9 mouse cellular contexts compared by ENCODE assay signal in the genomic region with DNA sequence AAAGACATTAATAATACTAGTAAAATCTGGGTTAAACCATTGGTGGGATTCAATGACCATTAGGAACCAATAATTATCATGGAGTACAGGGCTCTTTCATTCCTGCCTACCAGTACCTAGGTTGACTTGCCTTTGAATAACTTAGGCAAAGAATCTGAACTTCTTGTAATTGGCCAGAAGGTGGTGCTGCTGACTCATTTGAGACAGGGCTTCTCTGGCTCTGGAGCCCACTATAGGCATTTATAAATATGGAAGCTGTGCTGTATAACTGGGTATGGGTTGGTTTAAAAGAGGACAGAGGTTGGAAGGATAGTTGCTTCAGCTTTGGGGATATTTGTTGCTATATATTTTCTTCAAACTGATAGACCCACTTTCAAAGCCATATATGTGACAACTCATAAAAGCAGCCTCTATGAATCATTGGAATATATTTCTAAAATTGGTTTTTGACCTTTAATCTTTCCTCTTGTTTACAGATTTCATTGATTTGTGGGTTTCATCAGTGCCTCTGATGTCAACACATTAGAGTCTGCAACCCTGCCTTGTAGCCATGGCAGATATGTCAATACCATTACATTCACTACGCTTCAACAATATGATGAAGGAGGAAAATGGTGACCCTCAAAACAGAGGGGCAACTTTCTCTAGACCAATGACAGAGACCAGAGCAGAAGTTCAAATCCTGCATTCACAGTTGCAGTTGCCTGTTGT. TPM values are rescaled to one million over a fixed set of nuclear protein-coding genes. Genes with fewer than 3 reads are reported as not detected.
DNase-seq lines count a peak whose midpoint lies in the region; ATAC-seq and TF ChIP-seq lines count a peak whose summit lies in the region.
"Had no signal": no experiment of that assay in that cellular context is flagged by ENCODE, and none has a peak within 500 bp of the region (broad histone marks: within the 10 kb centered on the region; RNA-seq: fewer than 3 reads in every experiment).

A gene (plus strand): TSS at position 551 of the 711 bp plus-strand sequence.

- no peaks in the 10 kb centered on the region for H3K27me3 ChIP-seq in limb, embryonic 14.5 days (ENCODE audit: control insufficient read depth, insufficient read depth, low read length)
- H3K27me3 ChIP-seq: embryonic facial prominence, embryonic 15.5 days; liver, embryonic 13.5 days had no signal

- ATAC-seq in limb, embryonic 14.5 days (ENCODE audit: low FRiP score, low read depth): no peak

- no peaks in the 10 kb centered on the region for H3K36me3 ChIP-seq in limb, embryonic 14.5 days (ENCODE audit: control insufficient read depth, insufficient read depth, low read length)
- H3K36me3 ChIP-seq: embryonic facial prominence, embryonic 15.5 days; liver, embryonic 13.5 days had no signal

- DNase-seq in layer of hippocampus, adult 2 months (ENCODE audit: low spot score in 2 of 2): no peak
- DNase-seq in layer of hippocampus, adult 11-12 months (ENCODE audit: low spot score): no peak
- DNase-seq in NIH3T3 (ENCODE audit: low read depth): peak; percentile 69
- DNase-seq in embryo, embryonic 10.5 days (ENCODE audit: low spot score): peak; percentile 50
- peak; percentile 59 for DNase-seq in limb, embryonic 14.5 days (ENCODE audit: low spot score)
- peak; percentile 67 for DNase-seq in retina, embryonic 14.5 days (ENCODE audit: low spot score)
- no peak for DNase-seq in layer of hippocampus, postnatal 36 days
- DNase-seq: liver, embryonic 13.5 days had no signal

- H3K4me1 ChIP-seq in limb, embryonic 14.5 days (ENCODE audit: control insufficient read depth, insufficient read depth, low read length): no peaks in the 10 kb centered on the region
- H3K4me1 ChIP-seq: embryonic facial prominence, embryonic 15.5 days; liver, embryonic 13.5 days had no signal

- H3K4me2 ChIP-seq in limb, embryonic 14.5 days (replicated peaks; ENCODE audit: low read depth, low read length, severe bottlenecking): no peak within 1 kb of the TSS
- H3K4me2 ChIP-seq: embryonic facial prominence, embryonic 15.5 days; liver, embryonic 13.5 days had no signal

- TF ChIP-seq POLR2A in limb, embryonic 14.5 days (IDR thresholded peaks at IDR 0.05; ENCODE audit: borderline replicate concordance, extremely low read depth, insufficient read depth, insufficient read length): no peak

- no peaks in the 10 kb centered on the region for H3K9me3 ChIP-seq in limb, embryonic 14.5 days (ENCODE audit: control insufficient read depth, low read length)
- H3K9me3 ChIP-seq: embryonic facial prominence, embryonic 15.5 days; liver, embryonic 13.5 days had no signal

- H3K4me3 ChIP-seq in layer of hippocampus, adult 2 months: no peak within 1 kb of the TSS
- H3K4me3 ChIP-seq in limb, embryonic 14.5 days (replicated peaks; ENCODE audit: low read length): no peak within 1 kb of the TSS
- H3K4me3 ChIP-seq: embryonic facial prominence, embryonic 15.5 days; liver, embryonic 13.5 days had no signal

- H3K9ac ChIP-seq in limb, embryonic 14.5 days (ENCODE audit: low read depth, low read length, severe bottlenecking): no peak within 1 kb of the TSS
- H3K9ac ChIP-seq: embryonic facial prominence, embryonic 15.5 days; liver, embryonic 13.5 days had no signal

- H3K27ac ChIP-seq in layer of hippocampus, adult 2 months: no peak within 1 kb of the TSS
- no peak within 1 kb of the TSS for H3K27ac ChIP-seq in limb, embryonic 14.5 days (replicated peaks; ENCODE audit: low read depth, low read length)
- H3K27ac ChIP-seq: embryonic facial prominence, embryonic 15.5 days; liver, embryonic 13.5 days had no signal

- TF ChIP-seq CTCF in layer of hippocampus, adult 2 months (conservative IDR thresholded peaks at IDR 0.05): peak; percentile 82

- WGBS in limb, embryonic 14.5 days: 94% methylated on average over 1 of the region's 1 CpGs

RNA-seq across cellular contexts. Expression of the gene that starts here (rescaled TPM):
- 1 to 10 TPM in 1 of 2 experiments, under 1 TPM in 1; 0.79 to 1.2 TPM for total RNA-seq in layer of hippocampus, adult 2 months (2021)
- 2.5 and 3.5 TPM in 2 replicates for polyA plus RNA-seq in limb, embryonic 14.5 days (2012; rRNA removed)
- 0.93 and 1.6 TPM in 2 replicates for polyA plus RNA-seq in limb, embryonic 14.5 days (2014; fragmentation: Nextera tagmentation; extraction: Ambion mirVana)
- total RNA-seq in layer of hippocampus, postnatal 36 days (2021): under 1 TPM; 0.70 to 0.71 TPM
- polyA plus RNA-seq: liver, embryonic 13.5 days had no signal

Comparison
In these comparisons a context has a peak if more than half of its experiments do, and no peak if none do; other contexts are left out.
1. DNase-seq: peak in NIH3T3 (single experiment), embryo, embryonic 10.5 days (single experiment), limb, embryonic 14.5 days (single experiment) and retina, embryonic 14.5 days (single experiment); none in layer of hippocampus, adult 2 months (0 of 2), layer of hippocampus, adult 11-12 months (single experiment) and layer of hippocampus, postnatal 36 days (0 of 2).